Mouse (Mus musculus): Measurements from ENCODE around the gene Zbtb3.

DNA sequence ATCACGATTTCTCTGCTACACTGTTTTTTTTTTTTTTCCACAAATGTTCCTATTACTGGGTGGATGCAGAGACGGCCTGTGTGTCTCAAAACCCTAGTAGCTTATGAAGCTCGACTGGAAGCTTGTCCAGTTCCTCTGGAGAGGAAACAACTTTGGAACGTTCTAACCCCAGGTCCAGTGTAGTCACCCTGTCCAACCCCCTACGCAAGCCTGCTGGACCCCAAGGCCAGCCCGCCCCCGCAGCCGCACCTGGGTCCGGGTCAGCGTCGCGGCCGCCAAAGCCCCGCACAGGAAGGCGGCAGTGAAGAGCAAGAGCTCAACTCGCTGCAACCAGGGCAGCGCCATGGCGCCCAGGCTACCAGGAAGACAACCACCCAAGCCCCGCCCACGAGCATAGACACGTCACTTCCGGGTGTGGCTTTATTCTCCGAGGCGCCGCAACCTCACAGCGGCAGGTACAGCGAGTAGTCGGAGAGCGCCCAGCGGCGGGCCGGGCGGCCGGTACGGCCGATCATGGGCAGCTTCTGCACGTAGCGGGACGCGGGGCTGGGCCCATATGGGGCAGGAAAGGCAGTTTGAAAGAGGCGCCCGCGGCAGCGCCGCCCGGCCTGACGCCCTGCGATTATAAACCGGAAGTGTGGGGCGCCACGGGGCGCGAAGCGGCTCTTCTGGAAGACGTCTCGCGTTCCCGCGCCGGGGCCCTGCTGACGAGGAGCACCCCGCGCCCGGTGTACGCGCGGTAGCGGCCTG, 28.1 kb upstream of the Zbtb3 start, which contains the start of gene Tmem179b:
- TF ChIP-seq MAX (IDR thresholded peaks at IDR 0.05; ENCODE audit: low read length) (peak; percentile 62; the same call in 1 of the 2 replicates), ELF1 (IDR thresholded peaks at IDR 0.05; ENCODE audit: low read depth, low read length) (peak; percentile 95), CHD2 (IDR thresholded peaks at IDR 0.05; ENCODE audit: low read length) (no peak), CTCF (conservative IDR thresholded peaks at IDR 0.05 in 1 of 2, IDR thresholded peaks at IDR 0.05 in 1 of 2; ENCODE audit: low read depth in 2 of 2, low read length in 2 of 2) (0 out of 4 replicates have a peak, but pooled peaks of 1 of the 2 experiments have one; percentile 10), NELFE (IDR thresholded peaks at IDR 0.05; ENCODE audit: low read depth, low read length) (peak; percentile 97), MAZ (IDR thresholded peaks at IDR 0.05; ENCODE audit: low read depth, low read length) (no peak), PAX5 (IDR thresholded peaks at IDR 0.05; ENCODE audit: low read length) (no peak), POLR2A (IDR thresholded peaks at IDR 0.05; ENCODE audit: low read depth, low read length) (peak; percentile 98), TCF12 (IDR thresholded peaks at IDR 0.05; ENCODE audit: low read depth, low read length) (peak; percentile 95), ZMIZ1 (IDR thresholded peaks at IDR 0.05; ENCODE audit: low read depth, low read length) (peak; percentile 95), ZKSCAN1 (IDR thresholded peaks at IDR 0.05; ENCODE audit: borderline replicate concordance, low read depth, low read length) (no peak), E2F4 (IDR thresholded peaks at IDR 0.05; ENCODE audit: insufficient replicate concordance, low read depth, low read length) (0 out of 2 replicates have a peak, but pooled peaks have one; percentile 74), USF1 (IDR thresholded peaks at IDR 0.05; ENCODE audit: low read depth, low read length) (no peak), MYC (IDR thresholded peaks at IDR 0.05; ENCODE audit: low read depth, low read length) (no peak)
